Mouse (Mus musculus): ENCODE data around the gene Nol12.

Nol12 gene

DNA sequence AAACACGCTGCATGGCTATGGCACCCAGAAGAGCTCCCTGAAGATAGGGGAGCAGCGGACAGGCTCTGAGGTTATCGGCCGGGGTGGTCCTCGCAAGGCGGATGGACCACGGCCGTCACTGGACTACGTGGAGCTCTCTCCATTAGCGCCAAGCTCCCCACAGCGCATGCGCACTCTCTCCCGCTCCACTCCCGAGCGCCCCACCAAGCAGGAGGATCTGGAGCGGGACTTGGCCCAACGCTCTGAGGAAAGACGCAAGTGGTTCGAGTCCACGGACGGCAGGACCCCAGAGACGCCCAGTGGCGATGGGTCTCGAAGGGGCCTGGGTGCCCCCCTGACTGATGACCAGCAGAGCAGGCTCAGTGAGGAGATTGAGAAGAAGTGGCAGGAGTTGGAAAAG is 58.2 kb downstream of the Nol12 start:
- DNase-seq (ENCODE audit: low spot score) = no peak
